Mouse (Mus musculus) forebrain, embryonic 13.5 days (tissue): ENCODE data around the gene Pnpla1. TPM values are rescaled to one million over a fixed set of nuclear protein-coding genes. Genes with fewer than 3 reads are reported as not detected.

ENCODE experiments used
- ATAC-seq: fragments of 200-750 bp; cut with Nextera tagmentation; 2 replicates; pipeline ENCODE4 v1.8.0; 2017
- H3K27ac ChIP-seq: fragments of 300-500 bp; sonication (generic); 2 replicates; pipeline ENCODE4 v1.5.1; 2015; ENCODE audit warnings: inconsistent platforms, mild to moderate bottlenecking, moderate library complexity
- H3K27me3 ChIP-seq: fragments of 300-500 bp; sonication (generic); 2 replicates; pipeline ENCODE4 v1.6.1; 2015; ENCODE audit warnings: mild to moderate bottlenecking, inconsistent platforms
- H3K36me3 ChIP-seq: fragments of 300-500 bp; sonication (generic); 2 replicates; pipeline ENCODE4 v1.6.1; 2015; ENCODE audit warnings: mild to moderate bottlenecking, inconsistent platforms; ENCODE audit not compliant: poor library complexity, severe bottlenecking
- H3K4me1 ChIP-seq: fragments of 300-500 bp; sonication (generic); 2 replicates; pipeline ENCODE4 v1.6.1; 2015; ENCODE audit warnings: inconsistent platforms
- H3K4me2 ChIP-seq: fragments of 300-500 bp; sonication (generic); 2 replicates; pipeline ENCODE4 v1.6.1; 2015; ENCODE audit warnings: inconsistent platforms, mild to moderate bottlenecking, moderate library complexity
- H3K4me3 ChIP-seq: fragments of 300-500 bp; sonication (generic); 2 replicates; pipeline ENCODE4 v1.5.1; 2015; ENCODE audit warnings: mild to moderate bottlenecking, inconsistent platforms
- H3K9ac ChIP-seq: fragments of 300-500 bp; sonication (generic); 2 replicates; pipeline ENCODE4 v1.6.1; 2015; ENCODE audit warnings: mild to moderate bottlenecking, inconsistent platforms
- H3K9me3 ChIP-seq: fragments of 300-500 bp; sonication (generic); replicated peaks from 2 replicates; pipeline ENCODE4 v1.6.1; 2016; ENCODE audit warnings: inconsistent platforms
- WGBS: fragments of 180-500 bp; shearing (Covaris S2); methylation state at CpG from one replicate; pipeline ENCODE4 v1.1.7; 2015; 5-methylcytosine and 5-hydroxymethylcytosine counted together
- polyA plus RNA-seq: library from polyadenylated mRNA; unstranded; fragments of >200 nt; fragmentation: Nextera tagmentation; extraction: Ambion mirVana; gene quantifications from 2 replicates; pipeline ENCODE4 v1.2.1, GENCODE M21; 2015

Gene Pnpla1
- polyA plus RNA-seq, 1 experiment from 2014 or later: not detected

- Histone ChIP-seq H3K27ac (no peak overlapping the region), H3K27me3 (no peaks in the 10 kb centered on the region), H3K36me3 (no peaks in the 10 kb centered on the region), H3K4me3 (no peak overlapping the region), H3K9ac (no peak overlapping the region), H3K9me3 (no peaks in the 10 kb centered on the region), H3K4me2 (no peak overlapping the region), H3K4me1 (peaks cover 10% of the 10 kb centered on the region)
- 94% methylated on average over 18 of the region's 18 CpGs for WGBS
- no peak for ATAC-seq
Measured at GRCm38 (mm10) chr17:28931436-28932211, 73.4 kb downstream of the Pnpla1 start.

DNA sequence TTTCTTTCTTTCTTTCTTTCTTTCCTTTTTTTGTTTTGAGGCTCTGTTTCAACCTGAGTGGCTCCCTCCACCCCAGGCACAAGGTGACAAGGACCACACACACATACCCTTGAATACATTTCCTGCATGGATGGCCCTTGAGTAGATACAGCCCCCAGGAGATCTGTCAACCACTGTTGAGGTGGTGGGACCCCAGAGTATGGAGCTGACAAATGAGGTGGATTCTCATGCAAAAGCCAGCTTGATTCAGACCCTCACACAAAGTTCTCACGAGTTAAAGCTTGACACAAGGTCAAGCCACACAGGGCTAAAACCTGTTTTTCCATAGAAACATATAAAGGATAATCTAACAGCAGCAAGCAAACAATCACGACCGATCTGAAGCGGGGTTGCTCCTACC, 74.1 kb downstream of the Pnpla1 start:
- Histone ChIP-seq H3K27ac (no peak overlapping the region), H3K9me3 (no peaks in the 10 kb centered on the region), H3K4me1 (peaks cover 10% of the 10 kb centered on the region), H3K4me3 (no peak overlapping the region), H3K9ac (no peak overlapping the region), H3K4me2 (no peak overlapping the region), H3K27me3 (no peaks in the 10 kb centered on the region), H3K36me3 (no peaks in the 10 kb centered on the region)
- ATAC-seq: no peak
- 92% methylated on average over 4 of the region's 4 CpGs for WGBS

GRCm38 (mm10) chr17:28934120-28934916, 76.1 kb downstream of the Pnpla1 start:
- Histone ChIP-seq H3K4me3 (no peak overlapping the region), H3K9ac (no peak overlapping the region), H3K4me2 (no peak overlapping the region), H3K27me3 (no peaks in the 10 kb centered on the region), H3K27ac (no peak overlapping the region), H3K9me3 (no peaks in the 10 kb centered on the region), H3K36me3 (no peaks in the 10 kb centered on the region), H3K4me1 (peaks cover 10% of the 10 kb centered on the region)
- ATAC-seq: no peak
- 77% methylated on average over 19 of the region's 19 CpGs for WGBS

DNA sequence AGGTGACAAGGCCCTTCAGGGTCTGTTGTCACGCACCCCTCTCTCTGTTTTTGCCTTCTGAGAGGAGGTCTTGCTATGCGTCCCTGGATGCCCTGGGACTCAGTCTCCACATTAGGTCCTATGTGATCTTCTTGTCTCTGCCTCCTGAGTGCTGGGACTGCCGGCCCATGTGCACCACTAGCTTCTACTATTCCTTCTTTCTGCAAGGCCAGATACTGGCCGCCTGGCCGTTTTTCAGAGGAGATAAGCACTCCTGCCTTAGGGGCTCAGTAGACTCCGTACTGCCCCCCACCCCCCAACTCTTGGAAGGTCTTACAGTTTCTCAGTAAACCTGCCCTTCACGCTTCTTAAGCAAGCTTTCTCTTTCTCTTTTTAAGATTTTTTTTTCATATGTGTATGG, 77.9 kb downstream of the Pnpla1 start:
- H3K9ac ChIP-seq: no peak overlapping the region
- no peaks in the 10 kb centered on the region for H3K27me3 ChIP-seq
- WGBS: 91% methylated on average over 7 of the region's 7 CpGs
- no peaks in the 10 kb centered on the region for H3K4me1 ChIP-seq
- H3K27ac ChIP-seq: no peak overlapping the region
- ATAC-seq: no peak
- no peak overlapping the region for H3K4me3 ChIP-seq
- H3K4me2 ChIP-seq: no peak overlapping the region
- H3K36me3 ChIP-seq: no peaks in the 10 kb centered on the region
- H3K9me3 ChIP-seq: no peaks in the 10 kb centered on the region

DNA sequence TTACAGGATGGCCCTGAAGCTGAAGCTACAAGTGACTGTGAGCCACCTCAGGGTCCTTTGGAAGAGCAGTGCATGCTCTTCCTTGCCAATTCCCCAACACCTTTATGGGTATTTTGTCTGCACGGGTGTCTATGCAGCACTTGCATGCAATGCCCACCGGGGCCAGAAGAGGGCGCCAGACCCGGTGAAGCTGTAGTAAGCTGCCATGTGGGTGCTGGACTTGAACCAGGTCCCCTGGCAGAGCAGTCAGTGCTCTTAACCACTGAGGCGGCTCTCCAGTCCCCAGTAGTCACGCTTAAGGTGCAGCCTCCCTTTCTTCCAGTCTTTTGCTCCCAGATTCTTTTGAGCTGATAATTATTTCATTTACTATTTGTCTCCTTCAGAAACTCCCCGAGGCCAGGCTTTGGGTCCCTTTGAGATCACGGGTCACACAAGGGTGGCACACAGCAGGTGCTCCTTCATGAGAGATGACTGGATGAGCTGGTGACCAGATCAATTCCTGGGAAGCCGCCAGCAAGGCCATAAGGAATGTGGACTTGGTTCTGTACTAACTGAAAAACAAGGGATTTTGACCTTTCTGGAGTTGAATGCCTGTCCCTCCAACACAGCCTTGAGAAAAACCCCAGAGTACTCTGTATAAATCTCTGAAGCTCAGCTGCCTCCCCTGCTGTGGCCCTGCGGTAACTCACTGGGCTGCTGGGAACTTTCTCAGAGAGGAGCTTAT, 78.6 kb downstream of the Pnpla1 start:
- ATAC-seq: no peak
- Histone ChIP-seq H3K4me3 (no peak overlapping the region), H3K9me3 (no peaks in the 10 kb centered on the region), H3K36me3 (no peaks in the 10 kb centered on the region), H3K4me2 (no peak overlapping the region), H3K27me3 (no peaks in the 10 kb centered on the region), H3K9ac (no peak overlapping the region), H3K4me1 (no peaks in the 10 kb centered on the region), H3K27ac (no peak overlapping the region)
- 81% methylated on average over 10 of the region's 10 CpGs for WGBS

Other genes with a start within 250 kb of the Pnpla1 start
- 134 and 135 TPM in 2 replicates for gene Srpk1, start 235.7 kb upstream of the Pnpla1 start, polyA plus RNA-seq
- 0.86 and 0.99 TPM in 2 replicates for gene Slc26a8, start 168.2 kb upstream of the Pnpla1 start, polyA plus RNA-seq
- 27.1 and 29.6 TPM in 2 replicates for gene Mapk14, start 167.1 kb upstream of the Pnpla1 start, polyA plus RNA-seq
- 2.1 and 3.5 TPM in 2 replicates for gene AC170998.1, start 132.3 kb upstream of the Pnpla1 start, polyA plus RNA-seq
- 0.72 and 1.1 TPM in 2 replicates for gene Mapk13, start 89.1 kb upstream of the Pnpla1 start, polyA plus RNA-seq
- gene Brpf3, start 57.3 kb upstream of the Pnpla1 start, polyA plus RNA-seq: 10.2 and 11.3 TPM in 2 replicates
- gene 4930539E08Rik, start 56.9 kb downstream of the Pnpla1 start, polyA plus RNA-seq: 0.15 and 0.25 TPM in 2 replicates
- gene Pxt1, start 85.4 kb downstream of the Pnpla1 start, polyA plus RNA-seq: not detected in 2 replicates
- 107 and 115 TPM in 2 replicates for gene Kctd20, start 93.5 kb downstream of the Pnpla1 start, polyA plus RNA-seq
- gene Stk38, start 149.6 kb downstream of the Pnpla1 start, polyA plus RNA-seq: 128 and 136 TPM in 2 replicates
- gene Srsf3, start 174.2 kb downstream of the Pnpla1 start, polyA plus RNA-seq: 751 and 753 TPM in 2 replicates
- gene Cdkn1a, start 232.6 kb downstream of the Pnpla1 start, polyA plus RNA-seq: 29.3 and 38.6 TPM in 2 replicates